Mouse (Mus musculus) MEL (cell line): ENCODE measurements at regions not wholly inside any gene's neighbourhood (a gene's known extent, or its start where the extent isn't known, plus 50 kb on each side); places are given as distances from the start of the nearest gene placed in this dataset.

Experiments
- DNase-seq: peaks from one replicate; pipeline ENCODE4 v3.0.0; 2011; ENCODE audit warnings: low read depth, low spot score
- H3K27ac ChIP-seq: 2 replicates; pipeline ENCODE4 v1.5.1; 2012; ENCODE audit warnings: low read depth, mild to moderate bottlenecking, control low read depth, low read length, moderate library complexity; ENCODE audit not compliant: control insufficient read depth
- H3K27me3 ChIP-seq, 2 experiments: fragments of 150-350 bp in 1 of 2; sonication (generic) in 1 of 2; 2 replicates each; pipeline ENCODE4 v1.6.1; 2012; ENCODE audit warnings: low read length in 2 of 2, mild to moderate bottlenecking in 2 of 2, improper control_type of control experiment in 1 of 2, moderate library complexity in 1 of 2; ENCODE audit not compliant: insufficient read depth in 2 of 2, control insufficient read depth in 1 of 2
- H3K36me3 ChIP-seq, 2 experiments: 2 replicates each; pipeline ENCODE4 v1.6.1; 2012 to 2014; ENCODE audit warnings: low read length in 2 of 2, improper control_type of control experiment in 1 of 2, inconsistent platforms in 1 of 2, mild to moderate bottlenecking in 1 of 2; ENCODE audit not compliant: insufficient read depth in 2 of 2, control insufficient read depth in 1 of 2
- H3K4me1 ChIP-seq, 2 experiments: fragments of 150-350 bp in 1 of 2; sonication (generic) in 1 of 2; 2 replicates each; pipeline ENCODE4 v1.6.1; 2012; ENCODE audit warnings: low read length in 2 of 2, improper control_type of control experiment in 1 of 2, mild to moderate bottlenecking in 1 of 2; ENCODE audit not compliant: insufficient read depth in 2 of 2, control insufficient read depth in 1 of 2
- H3K4me3 ChIP-seq, 2 experiments: fragments of 150-350 bp in 1 of 2; sonication (generic) in 1 of 2; 2 replicates each; pipeline ENCODE4 v1.5.1; 2012; ENCODE audit warnings: low read depth in 2 of 2, low read length in 2 of 2, mild to moderate bottlenecking in 2 of 2, moderate library complexity in 2 of 2, control low read depth in 1 of 2, improper control_type of control experiment in 1 of 2; ENCODE audit not compliant: control insufficient read depth in 1 of 2, insufficient read depth in 1 of 2
- H3K79me2 ChIP-seq: 2 replicates; pipeline ENCODE4 v1.6.1; 2012; ENCODE audit warnings: mild to moderate bottlenecking, low read length, moderate library complexity; ENCODE audit not compliant: control insufficient read depth, poor library complexity, insufficient read depth
- H3K9ac ChIP-seq: 2 replicates; pipeline ENCODE4 v1.6.1; 2012; ENCODE audit warnings: low read depth, mild to moderate bottlenecking, control low read depth, low read length, moderate library complexity; ENCODE audit not compliant: control insufficient read depth, poor library complexity, severe bottlenecking
- H3K9me3 ChIP-seq: fragments of 150-350 bp; sonication (generic); replicated peaks from 2 replicates; pipeline ENCODE4 v1.6.1; 2012; ENCODE audit warnings: mild to moderate bottlenecking, low read length, improper control_type of control experiment, moderate library complexity; ENCODE audit not compliant: insufficient read depth
- CHD1 ChIP-seq: IDR thresholded peaks from 2 replicates; pipeline ENCODE4 v1.6.1; 2012; ENCODE audit warnings: low read depth, mild to moderate bottlenecking, inconsistent platforms, low read length, improper control_type of control experiment
- CHD2 ChIP-seq: IDR thresholded peaks from 2 replicates; pipeline ENCODE4 v1.6.1; 2011; ENCODE audit warnings: low read length, improper control_type of control experiment
- HCFC1 ChIP-seq: IDR thresholded peaks from 2 replicates; pipeline ENCODE4 v1.6.1; 2012; ENCODE audit warnings: low read depth, mild to moderate bottlenecking, inconsistent platforms, low read length, improper control_type of control experiment, moderate library complexity
- KAT2A ChIP-seq: conservative IDR thresholded peaks from 2 replicates; pipeline ENCODE4 v1.6.1; 2012; ENCODE audit warnings: low read depth, low read length, improper control_type of control experiment, inconsistent platforms
- MAX ChIP-seq: IDR thresholded peaks from 2 replicates; pipeline ENCODE4 v1.6.1; 2011; ENCODE audit warnings: low read length, improper control_type of control experiment
- MXI1 ChIP-seq: IDR thresholded peaks from 2 replicates; pipeline ENCODE4 v1.6.1; 2011; ENCODE audit warnings: mild to moderate bottlenecking, low read depth, low read length, improper control_type of control experiment
- NRF1 ChIP-seq: IDR thresholded peaks from 2 replicates; pipeline ENCODE4 v1.6.1; 2014; ENCODE audit warnings: low read depth, mild to moderate bottlenecking, inconsistent platforms, low read length, improper control_type of control experiment, moderate library complexity; ENCODE audit not compliant: poor library complexity, insufficient read depth, severe bottlenecking
- POLR2AphosphoS5 ChIP-seq: IDR thresholded peaks from 2 replicates; pipeline ENCODE4 v1.6.1; 2012; ENCODE audit warnings: low read depth, borderline replicate concordance, mild to moderate bottlenecking, inconsistent platforms, low read length, moderate library complexity, mixed read lengths
- RCOR1 ChIP-seq: IDR thresholded peaks from 2 replicates; pipeline ENCODE4 v1.6.1; 2012; ENCODE audit warnings: low read depth, mild to moderate bottlenecking, inconsistent platforms, low read length, improper control_type of control experiment
- SIN3A ChIP-seq: IDR thresholded peaks from 2 replicates; pipeline ENCODE4 v1.6.1; 2012; ENCODE audit warnings: low read length, improper control_type of control experiment, inconsistent platforms
- SMC3 ChIP-seq: IDR thresholded peaks from 2 replicates; pipeline ENCODE4 v1.6.1; 2011; ENCODE audit warnings: low read depth, low read length, improper control_type of control experiment
- TAL1 ChIP-seq: IDR thresholded peaks from 2 replicates; pipeline ENCODE4 v1.6.1; 2012; ENCODE audit warnings: mild to moderate bottlenecking, inconsistent platforms, low read length, moderate library complexity, mixed read lengths
- TBP ChIP-seq: IDR thresholded peaks from 2 replicates; pipeline ENCODE4 v1.8.0; 2011; ENCODE audit warnings: low read depth, low read length, improper control_type of control experiment
- TCF12 ChIP-seq: IDR thresholded peaks from 2 replicates; pipeline ENCODE4 v1.6.1; 2014; ENCODE audit warnings: low read depth, mild to moderate bottlenecking, inconsistent platforms, low read length, improper control_type of control experiment, moderate library complexity
- ZC3H11A ChIP-seq: IDR thresholded peaks from 2 replicates; pipeline ENCODE4 v1.6.1; 2012; ENCODE audit warnings: low read depth, mild to moderate bottlenecking, inconsistent platforms, low read length, improper control_type of control experiment
- ZKSCAN1 ChIP-seq: IDR thresholded peaks from 2 replicates; pipeline ENCODE4 v1.6.1; 2012; ENCODE audit warnings: low read depth, mild to moderate bottlenecking, inconsistent platforms, low read length, improper control_type of control experiment, moderate library complexity
- ZMIZ1 ChIP-seq: IDR thresholded peaks from 2 replicates; pipeline ENCODE4 v1.6.1; 2012; ENCODE audit warnings: low read depth, mild to moderate bottlenecking, inconsistent platforms, low read length, improper control_type of control experiment, moderate library complexity

DNA sequence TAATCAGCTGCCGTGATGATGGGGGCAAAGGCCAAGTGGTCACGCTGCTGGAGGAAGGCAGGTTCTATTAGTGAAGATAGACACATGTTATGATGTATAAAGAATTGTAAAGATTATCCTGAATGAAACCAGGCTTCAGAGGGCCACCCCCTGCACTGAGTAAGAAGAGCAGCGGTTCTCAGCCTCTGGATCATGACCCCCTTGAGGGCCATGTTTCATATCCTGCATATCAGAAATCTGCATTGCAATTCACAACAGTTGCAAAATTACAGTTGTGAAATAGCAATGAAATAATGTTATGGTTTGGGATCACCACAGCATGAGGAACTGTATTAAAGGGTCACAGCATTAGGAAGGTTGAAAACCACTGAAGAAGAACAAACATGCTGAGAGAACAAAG, 162.5 kb upstream of the Zranb2 start:
- no peaks in the 10 kb centered on the region for H3K36me3 ChIP-seq
- no peak overlapping the region for H3K9ac ChIP-seq
- no peak for DNase-seq
- TF ChIP-seq CHD1 (no peak), TBP (no peak), SMC3 (no peak), TCF12 (no peak), TAL1 (no peak), ZMIZ1 (no peak), SIN3A (no peak), NRF1 (no peak), RCOR1 (no peak), MXI1 (no peak)
- no peaks in the 10 kb centered on the region for H3K79me2 ChIP-seq
- H3K4me1 ChIP-seq, result no peaks in the 10 kb centered on the region
- H3K27me3 ChIP-seq, result no peaks in the 10 kb centered on the region
- no peaks in the 10 kb centered on the region for H3K9me3 ChIP-seq
- H3K27ac ChIP-seq, result no peak overlapping the region
- no peak overlapping the region for H3K4me3 ChIP-seq

DNA sequence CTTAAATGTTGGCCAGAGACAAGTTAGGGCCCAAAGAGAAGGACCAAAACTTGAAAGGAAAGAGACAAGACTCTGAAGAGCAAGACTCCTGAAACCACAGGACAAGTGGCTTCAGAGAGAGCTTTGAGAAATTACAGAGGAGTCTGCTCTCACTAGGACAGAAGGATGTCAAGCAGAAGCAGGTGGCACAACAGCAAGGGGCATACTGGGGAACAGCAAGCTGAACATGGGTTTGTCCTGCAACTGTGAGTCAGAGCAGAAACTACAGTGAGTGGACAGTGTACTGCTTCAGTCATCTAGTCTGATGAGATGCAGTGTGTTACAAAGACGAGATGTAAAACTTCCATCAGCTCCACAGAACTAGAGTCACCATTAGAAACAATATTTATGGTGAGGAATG, 160.6 kb upstream of the Zranb2 start:
- no peak for DNase-seq
- H3K4me3 ChIP-seq, result no peak overlapping the region
- no peaks in the 10 kb centered on the region for H3K9me3 ChIP-seq
- no peaks in the 10 kb centered on the region for H3K36me3 ChIP-seq
- H3K9ac ChIP-seq, result no peak overlapping the region
- no peaks in the 10 kb centered on the region for H3K27me3 ChIP-seq
- H3K79me2 ChIP-seq, result no peaks in the 10 kb centered on the region
- H3K4me1 ChIP-seq, result no peaks in the 10 kb centered on the region
- TF ChIP-seq KAT2A (no peak), POLR2AphosphoS5 (no peak), MAX (no peak)
- TF ChIP-seq, all 39 proteins: peak for 0
- H3K27ac ChIP-seq, result no peak overlapping the region

DNA sequence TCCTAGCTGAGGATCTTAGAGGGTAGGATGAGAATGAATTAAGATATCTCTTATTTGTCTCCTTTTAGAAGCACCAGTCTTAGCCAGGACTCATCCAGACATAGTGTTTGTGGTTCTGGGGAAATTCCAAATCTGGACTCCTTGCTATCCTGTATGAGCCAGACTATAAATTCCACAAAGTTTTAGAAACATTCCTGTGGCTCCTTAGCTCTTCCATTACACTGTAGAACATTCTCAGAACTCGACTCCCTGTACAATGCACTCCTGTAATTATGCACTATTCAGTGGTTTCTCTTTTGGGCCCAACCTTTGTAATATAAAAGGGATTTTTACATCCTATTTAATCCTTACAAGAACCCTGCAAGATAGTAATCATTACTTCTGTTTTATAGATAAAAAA, 159.8 kb upstream of the Zranb2 start:
- Histone ChIP-seq H3K4me3 (no peak overlapping the region), H3K27ac (no peak overlapping the region), H3K36me3 (no peaks in the 10 kb centered on the region), H3K27me3 (no peaks in the 10 kb centered on the region), H3K9ac (no peak overlapping the region), H3K9me3 (no peaks in the 10 kb centered on the region), H3K4me1 (no peaks in the 10 kb centered on the region), H3K79me2 (no peaks in the 10 kb centered on the region)
- TF ChIP-seq ZMIZ1, result no peak
- TF ChIP-seq ZC3H11A, result no peak
- no peak for TF ChIP-seq ZKSCAN1
- no peak for TF ChIP-seq HCFC1
- TF ChIP-seq MAX, result no peak
- TF ChIP-seq RCOR1, result no peak
- TF ChIP-seq NRF1, result no peak
- TF ChIP-seq CHD2, result no peak
- no peak for DNase-seq
